Mouse (Mus musculus): ENCODE results near the gene Slc16a5. TPM values are rescaled to one million over a fixed set of nuclear protein-coding genes. Genes with fewer than 3 reads are reported as not detected.

Slc16a5 gene
- polyA plus RNA-seq, 1 experiment: not detected

Other genes starting within 250 kb of the Slc16a5 start
- gene Grin2c, start 195.2 kb upstream of the Slc16a5 start, polyA plus RNA-seq (2012; ENCODE audit: insufficient read depth, insufficient read length, missing spikeins): not detected in 2 replicates
- 10.9 and 12.7 TPM in 2 replicates for gene Fdxr, start 185.4 kb upstream of the Slc16a5 start, polyA plus RNA-seq (2012; ENCODE audit: insufficient read depth, insufficient read length, missing spikeins)
- gene Fads6, start 164.8 kb upstream of the Slc16a5 start, polyA plus RNA-seq (2012; ENCODE audit: insufficient read depth, insufficient read length, missing spikeins): 0.40 and 0.67 TPM in 2 replicates
- gene Otop2, start 155.3 kb upstream of the Slc16a5 start, polyA plus RNA-seq (2012; ENCODE audit: insufficient read depth, insufficient read length, missing spikeins): not detected in 2 replicates
- not detected in 2 replicates for gene Ush1g, start 140.4 kb upstream of the Slc16a5 start, polyA plus RNA-seq (2012; ENCODE audit: insufficient read depth, insufficient read length, missing spikeins)
- gene Otop3, start 127.7 kb upstream of the Slc16a5 start, polyA plus RNA-seq (2012; ENCODE audit: insufficient read depth, insufficient read length, missing spikeins): not detected in 2 replicates
- 0.83 and 2.7 TPM in 2 replicates for gene Hid1, start 94.7 kb upstream of the Slc16a5 start, polyA plus RNA-seq (2012; ENCODE audit: insufficient read depth, insufficient read length, missing spikeins)
- 1.9 and 2.1 TPM in 2 replicates for gene Cdr2l, start 80.6 kb upstream of the Slc16a5 start, polyA plus RNA-seq (2012; ENCODE audit: insufficient read depth, insufficient read length, missing spikeins)
- 129 and 138 TPM in 2 replicates for gene Mrpl58, start 58.7 kb upstream of the Slc16a5 start, polyA plus RNA-seq (2012; ENCODE audit: insufficient read depth, insufficient read length, missing spikeins)
- 2,910 and 3,016 TPM in 2 replicates for gene Atp5h, start 42.5 kb upstream of the Slc16a5 start, polyA plus RNA-seq (2012; ENCODE audit: insufficient read depth, insufficient read length, missing spikeins)
- 35.3 and 41.1 TPM in 2 replicates for gene Kctd2, start 42.3 kb upstream of the Slc16a5 start, polyA plus RNA-seq (2012; ENCODE audit: insufficient read depth, insufficient read length, missing spikeins)
- 0.87 and 2.3 TPM in 2 replicates for gene Trim80, start 21.9 kb upstream of the Slc16a5 start, polyA plus RNA-seq (2012; ENCODE audit: insufficient read depth, insufficient read length, missing spikeins)
- gene Armc7, start 13.2 kb downstream of the Slc16a5 start, polyA plus RNA-seq (2012; ENCODE audit: insufficient read depth, insufficient read length, missing spikeins): 4.1 TPM in 2 replicates
- 19.1 and 20.9 TPM in 2 replicates for gene Nt5c, start 29.4 kb downstream of the Slc16a5 start, polyA plus RNA-seq (2012; ENCODE audit: insufficient read depth, insufficient read length, missing spikeins)
- gene Jpt1, start 51.9 kb downstream of the Slc16a5 start, polyA plus RNA-seq (2012; ENCODE audit: insufficient read depth, insufficient read length, missing spikeins): 21.2 and 21.5 TPM in 2 replicates
- gene Sumo2, start 73.8 kb downstream of the Slc16a5 start, polyA plus RNA-seq (2012; ENCODE audit: insufficient read depth, insufficient read length, missing spikeins): 310 and 336 TPM in 2 replicates
- 12.4 and 15.7 TPM in 2 replicates for gene Nup85, start 102.0 kb downstream of the Slc16a5 start, polyA plus RNA-seq (2012; ENCODE audit: insufficient read depth, insufficient read length, missing spikeins)
- gene Mrps7, start 141.5 kb downstream of the Slc16a5 start, polyA plus RNA-seq (2012; ENCODE audit: insufficient read depth, insufficient read length, missing spikeins): 106 and 138 TPM in 2 replicates
- 4.2 and 6.5 TPM in 2 replicates for gene Gga3, start 141.6 kb downstream of the Slc16a5 start, polyA plus RNA-seq (2012; ENCODE audit: insufficient read depth, insufficient read length, missing spikeins)
- gene Mif4gd, start 150.5 kb downstream of the Slc16a5 start, polyA plus RNA-seq (2012; ENCODE audit: insufficient read depth, insufficient read length, missing spikeins): 120 and 127 TPM in 2 replicates
- gene Slc25a19, start 165.8 kb downstream of the Slc16a5 start, polyA plus RNA-seq (2012; ENCODE audit: insufficient read depth, insufficient read length, missing spikeins): 392 and 520 TPM in 2 replicates
- gene Grb2, start 246.1 kb downstream of the Slc16a5 start, polyA plus RNA-seq (2012; ENCODE audit: insufficient read depth, insufficient read length, missing spikeins): 29.1 and 32.4 TPM in 2 replicates

Data from brown adipose tissue, adult 24 weeks (tissue).